Mouse (Mus musculus): ENCODE results near the gene Ephb6.

The Ephb6 gene

DNA sequence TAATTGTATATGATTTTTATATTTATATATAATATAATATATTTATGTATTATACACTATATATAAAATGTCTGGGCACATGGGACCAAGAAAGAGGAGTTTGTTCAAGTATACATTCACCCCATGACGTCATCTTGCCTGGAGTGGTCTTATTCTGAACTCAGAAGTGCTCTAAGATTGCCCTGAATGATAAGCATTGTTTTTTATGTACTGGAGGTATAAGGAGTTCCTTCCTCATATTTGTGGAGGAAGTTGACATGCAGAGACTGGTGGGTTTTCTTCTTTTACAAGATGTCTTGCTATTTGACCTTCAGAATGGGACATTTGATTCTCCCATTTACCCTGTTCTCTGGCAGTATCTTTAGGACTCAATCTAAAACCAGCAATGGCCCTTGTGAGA is 22.9 kb downstream of the Ephb6 start:
- no peak for DNase-seq (ENCODE audit: low spot score)

GRCm38 (mm10) chr6:41630791-41631190 is 25.5 kb downstream of the Ephb6 start:
- no peak for DNase-seq (ENCODE audit: low spot score)

DNA sequence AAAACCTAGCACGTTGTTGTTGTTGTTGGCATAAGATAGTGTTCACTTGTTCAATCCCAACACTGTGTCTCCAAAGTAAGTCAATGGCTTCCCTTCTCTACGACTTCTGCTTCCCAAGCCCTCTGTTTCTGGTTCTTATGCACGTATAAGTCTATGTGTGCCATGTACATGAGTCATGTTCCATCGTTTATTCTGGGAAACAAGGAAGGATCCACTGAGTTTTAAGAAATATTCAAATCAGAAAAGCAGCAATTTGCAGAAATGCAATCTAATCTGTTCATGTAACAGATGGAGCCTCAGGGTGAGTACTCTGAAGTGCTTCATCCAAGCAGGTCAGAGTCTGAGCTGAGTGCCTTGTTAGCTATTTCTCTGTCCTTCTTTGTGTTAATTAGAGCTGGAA is 26.3 kb downstream of the Ephb6 start:
- no peak for DNase-seq (ENCODE audit: low spot score)

DNA sequence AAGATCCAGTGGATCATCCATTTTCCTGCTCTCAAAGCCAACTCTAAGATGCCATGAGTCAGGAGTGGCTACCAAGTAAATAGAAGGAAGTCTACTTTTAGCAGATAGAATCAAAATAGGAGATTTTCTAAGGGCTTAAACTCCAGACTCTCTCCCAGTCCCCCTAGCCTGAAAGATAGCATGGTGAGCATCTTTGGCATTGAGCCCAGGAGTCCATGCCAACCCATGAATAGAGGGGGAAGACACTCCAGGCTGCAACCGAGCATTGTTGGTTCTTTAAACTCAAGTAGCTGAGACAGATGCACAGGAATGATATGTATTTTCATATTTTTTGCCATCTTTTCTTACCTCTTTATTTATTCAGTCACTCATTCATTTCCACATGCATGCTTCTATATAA is 29.9 kb downstream of the Ephb6 start:
- no peak for DNase-seq (ENCODE audit: low spot score)

DNA sequence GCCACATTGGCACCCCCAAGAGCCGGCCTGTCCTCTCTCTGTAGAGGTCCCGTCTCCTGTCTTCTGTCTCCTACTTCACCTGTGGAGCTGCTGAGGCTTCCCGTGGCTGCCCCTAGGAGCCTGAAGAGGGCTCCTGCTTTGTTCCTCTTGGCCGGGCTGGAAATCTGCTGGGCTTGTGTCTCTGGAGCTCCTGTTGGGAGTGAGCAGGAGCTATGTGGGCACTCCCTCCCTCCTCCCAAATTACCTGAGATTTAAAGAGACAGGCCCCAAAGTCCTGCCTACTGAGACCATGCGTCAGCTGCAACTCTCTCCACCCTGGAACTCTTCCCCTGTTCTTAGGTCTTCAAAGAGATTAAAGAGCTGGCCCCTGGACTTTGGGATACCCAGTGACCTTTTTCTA is 30.9 kb downstream of the Ephb6 start, which contains the start of gene Trpv6:
TSS of gene Trpv6 (minus strand) at position 228 of the 400 bp plus-strand sequence.
- DNase-seq (ENCODE audit: low spot score): no peak

- no peak for DNase-seq (ENCODE audit: low spot score)
Measured at GRCm38 (mm10) chr6:41637393-41637792, 32.1 kb downstream of the Ephb6 start.

DNA sequence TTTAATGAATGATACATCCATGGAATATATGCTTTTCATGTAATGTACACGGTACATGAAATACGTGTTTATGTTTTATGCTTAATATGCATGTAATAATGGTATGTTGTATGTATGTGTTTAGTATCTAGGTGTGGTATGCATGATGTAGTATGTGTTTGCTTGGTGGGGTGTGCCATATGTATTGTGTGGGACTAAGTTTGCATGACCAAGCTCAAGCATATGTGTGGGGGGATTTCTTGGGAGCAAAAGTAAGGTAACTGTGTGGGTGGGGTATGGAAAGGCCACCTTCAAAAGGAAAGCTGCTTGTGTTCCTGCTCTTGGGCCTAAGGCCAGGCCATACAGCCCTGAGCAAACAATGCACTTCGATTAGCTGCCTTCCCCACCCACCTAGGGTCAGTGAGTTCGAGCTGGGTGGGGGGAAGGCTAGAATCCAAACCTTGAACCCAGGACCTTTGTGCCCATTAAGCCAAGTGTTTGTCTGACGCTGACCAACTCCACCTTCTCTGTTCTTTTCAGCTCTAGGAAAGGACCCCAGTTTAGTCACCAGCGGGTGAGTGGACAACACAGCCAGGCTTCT is 32.7 kb downstream of the Ephb6 start:
- no peak for DNase-seq (ENCODE audit: low spot score)

DNA sequence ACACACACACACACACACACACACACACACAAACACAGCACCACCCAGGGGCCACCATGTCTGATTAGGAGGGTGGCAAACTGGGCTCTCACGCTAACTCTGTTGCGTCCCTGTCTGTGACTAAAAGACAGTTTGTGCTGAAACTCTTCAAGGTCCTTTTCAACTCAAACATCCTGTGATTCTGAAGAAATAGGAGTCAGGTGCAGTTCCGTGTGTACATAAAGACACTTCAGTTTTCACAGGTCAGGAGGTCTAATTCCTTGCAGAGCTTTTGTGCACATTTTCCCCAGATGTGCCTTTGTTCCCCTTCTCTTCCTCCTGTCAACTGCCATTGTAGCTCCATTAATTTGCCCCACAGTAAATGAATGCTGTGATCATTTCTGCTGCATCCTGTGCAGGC is 35.2 kb downstream of the Ephb6 start:
- DNase-seq (ENCODE audit: low spot score): no peak

DNA sequence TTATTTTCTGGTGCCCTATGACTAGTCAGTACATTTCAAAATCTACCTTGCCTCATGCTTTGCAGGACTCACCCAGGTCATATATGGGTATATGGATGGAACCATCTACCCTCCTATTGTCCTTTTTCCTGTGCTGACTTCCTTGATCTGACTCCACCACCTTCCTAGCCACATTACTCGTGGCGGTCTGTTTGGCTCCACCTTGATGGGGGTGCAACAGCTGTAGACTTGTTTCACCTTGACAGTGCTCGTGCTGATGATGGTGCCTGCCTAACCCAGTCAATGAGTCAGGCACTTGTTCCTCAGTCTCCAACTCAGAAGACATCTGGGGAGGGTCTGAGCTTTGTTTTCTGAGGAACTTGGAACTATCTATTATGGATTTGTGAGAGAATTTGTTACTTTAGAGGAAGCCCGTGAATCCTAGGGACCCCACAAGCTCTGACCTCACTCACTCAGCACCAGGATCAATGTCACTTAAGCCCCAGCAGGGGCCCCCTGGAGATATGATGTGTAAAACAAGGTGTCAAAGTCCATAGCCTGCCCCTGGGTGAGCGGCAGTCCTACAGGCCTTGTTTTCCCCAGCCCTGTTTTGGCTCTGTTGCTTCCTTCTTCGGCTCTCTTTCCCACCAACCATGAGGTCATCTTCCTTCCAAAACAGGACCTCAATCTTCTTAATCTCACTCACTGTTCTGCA is 36.0 kb downstream of the Ephb6 start:
- DNase-seq (ENCODE audit: low spot score): no peak

DNA sequence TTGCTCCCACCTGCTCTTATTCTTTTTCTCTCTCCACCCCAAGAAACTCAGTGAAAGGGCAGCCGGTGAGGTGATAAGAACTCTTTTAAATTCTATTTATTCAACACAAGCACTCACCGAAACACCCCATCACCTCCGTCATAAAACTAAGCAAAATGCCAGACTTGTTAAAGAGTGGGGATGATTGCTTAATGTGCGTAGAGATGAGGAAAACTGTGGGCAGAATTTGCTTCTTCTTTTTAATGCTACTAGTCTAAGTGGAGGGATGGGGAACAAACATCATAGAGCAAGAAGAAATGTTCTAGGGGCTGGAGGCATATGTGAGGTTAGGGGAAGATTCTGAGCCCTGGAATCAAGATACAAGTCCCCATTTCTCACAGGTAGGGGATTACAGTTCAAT is 37.5 kb downstream of the Ephb6 start:
- DNase-seq (ENCODE audit: low spot score): no peak

- DNase-seq (ENCODE audit: low spot score): no peak
Measured at GRCm38 (mm10) chr6:41643227-41643626, 37.9 kb downstream of the Ephb6 start.

GRCm38 (mm10) chr6:41646220-41646619 is 40.9 kb downstream of the Ephb6 start:
- no peak for DNase-seq (ENCODE audit: low spot score)

- no peak for DNase-seq (ENCODE audit: low spot score)
Measured at GRCm38 (mm10) chr6:41646672-41647071, 41.4 kb downstream of the Ephb6 start.

DNA sequence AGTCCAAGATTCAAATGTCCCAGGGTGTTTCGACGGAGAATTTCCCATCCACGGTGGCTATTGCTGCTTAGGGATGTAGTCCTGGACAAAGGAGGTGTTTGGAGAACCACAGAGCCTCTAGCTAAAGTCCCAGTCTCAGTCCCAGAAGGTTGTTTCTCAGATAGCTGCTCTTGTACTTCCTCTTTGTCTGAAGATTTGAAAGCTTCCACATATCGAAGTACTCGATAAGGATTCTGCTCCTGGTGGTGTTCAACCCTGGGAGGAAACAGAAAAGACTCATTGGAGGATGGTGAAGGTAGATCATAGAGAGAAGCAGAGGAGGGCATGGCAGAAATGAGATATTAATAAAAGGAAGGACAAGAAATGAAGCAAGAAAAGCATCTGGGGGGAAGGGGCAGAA is 47.9 kb downstream of the Ephb6 start:
- DNase-seq (ENCODE audit: low spot score): no peak

DNA sequence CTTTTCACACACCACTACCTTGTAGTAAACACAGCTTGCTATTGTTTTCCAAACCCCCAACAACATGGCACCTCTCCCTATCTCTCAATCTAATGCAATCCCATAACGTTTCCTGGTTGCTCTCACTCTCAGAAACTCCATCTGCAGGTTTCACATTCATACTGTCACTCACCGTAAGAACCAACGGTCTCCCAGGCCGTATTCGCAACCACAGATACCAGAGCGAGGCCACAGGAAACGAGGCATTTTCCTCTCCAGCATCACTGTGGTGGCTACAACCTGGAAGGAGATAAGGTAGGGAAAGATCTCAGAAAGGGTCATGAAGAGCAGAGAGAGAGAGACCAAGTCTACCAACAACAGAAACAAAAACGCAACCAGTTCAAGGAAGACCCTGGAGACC is 49.4 kb downstream of the Ephb6 start:
- no peak for DNase-seq (ENCODE audit: low spot score)

- no peak for DNase-seq (ENCODE audit: low spot score)
Measured at GRCm38 (mm10) chr6:41658487-41658886, 53.2 kb downstream of the Ephb6 start.

GRCm38 (mm10) chr6:41662320-41662719 is 57.0 kb downstream of the Ephb6 start:
- DNase-seq (ENCODE audit: low spot score): peak; percentile 10
